Mouse (Mus musculus): ENCODE measurements around the gene Utp3.

DNA sequence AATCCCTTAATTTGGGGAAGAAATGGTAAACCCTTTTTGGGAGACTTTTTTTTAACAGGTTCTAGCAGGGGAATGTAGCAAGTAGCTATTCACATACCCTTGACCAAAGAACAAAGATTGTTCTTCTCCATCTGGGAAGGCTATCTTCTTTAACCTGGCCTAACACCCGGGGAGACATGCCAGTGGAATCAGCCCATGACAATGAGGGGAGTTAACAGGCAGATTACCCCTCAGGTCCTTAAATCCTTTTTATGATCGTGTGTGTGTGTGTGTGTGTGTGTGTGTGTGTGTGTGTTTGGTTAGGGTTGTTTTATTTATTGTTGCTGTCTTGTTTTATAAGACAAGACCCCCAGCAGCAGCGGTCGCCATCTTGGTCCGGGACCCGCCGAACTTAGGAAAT, 8.7 kb upstream of the Utp3 start:
- TF ChIP-seq CTCF (IDR thresholded peaks at IDR 0.05; ENCODE audit: insufficient read depth, low read depth, low read length) (no peak), POLR2A (IDR thresholded peaks at IDR 0.05; ENCODE audit: insufficient read depth, low read depth, low read length) (no peak)
